Mouse (Mus musculus): ENCODE data around the gene Lrriq3. TPM values are rescaled to one million over a fixed set of nuclear protein-coding genes. Genes with fewer than 3 reads are reported as not detected.

Gene Lrriq3
- 1 to 10 TPM in 1 of 2 experiments, under 1 TPM in 1; 0.24 to 2.1 TPM for polyA plus RNA-seq (2017; shearing (Covaris generic))

GRCm38 (mm10) chr3:155093116-155093956 is at the start of gene Lrriq3, which contains the start of gene Fpgt:
Lrriq3 (plus strand) TSS chr3:155093434.
Fpgt (minus strand) TSS chr3:155093403.

GRCm38 (mm10) chr3:155055231-155055916 is 37.9 kb upstream of the Lrriq3 start, which contains the start of gene Tnni3k:
Tnni3k (minus strand) TSS chr3:155055407.

Other genes starting within 250 kb of the Lrriq3 start
- gene Tnni3k, start 38.0 kb upstream of the Lrriq3 start, polyA plus RNA-seq (2017; shearing (Covaris generic)): under 1 TPM; 0.05 to 0.12 TPM
- 10 to 100 TPM; 38.9 to 48.3 TPM for gene Fpgt, start within 50 bp of the Lrriq3 start, polyA plus RNA-seq (2017; shearing (Covaris generic))